Mouse (Mus musculus): ENCODE measurements at regions not wholly inside any gene's neighbourhood (a gene's known extent, or its start where the extent isn't known, plus 50 kb on each side); places are given as distances from the start of the nearest gene placed in this dataset.

- TF ChIP-seq CTCF (conservative IDR thresholded peaks at IDR 0.05; ENCODE audit: low read length) (no peak), NANOG (IDR thresholded peaks at IDR 0.05; ENCODE audit: borderline replicate concordance, low read length) (no peak), POU5F1 (IDR thresholded peaks at IDR 0.05; ENCODE audit: borderline replicate concordance, low read length) (no peak)
These were observed 86.2 kb upstream of the Mrps10 start for GRCm38 (mm10) chr17:47282476-47282875.
